Mouse (Mus musculus): ENCODE measurements around the gene Bach2. TPM values are rescaled to one million over a fixed set of nuclear protein-coding genes. Genes with fewer than 3 reads are reported as not detected.

The Bach2 gene
- polyA plus RNA-seq, 1 experiment from 2014 or later = 21.9 TPM

DNA sequence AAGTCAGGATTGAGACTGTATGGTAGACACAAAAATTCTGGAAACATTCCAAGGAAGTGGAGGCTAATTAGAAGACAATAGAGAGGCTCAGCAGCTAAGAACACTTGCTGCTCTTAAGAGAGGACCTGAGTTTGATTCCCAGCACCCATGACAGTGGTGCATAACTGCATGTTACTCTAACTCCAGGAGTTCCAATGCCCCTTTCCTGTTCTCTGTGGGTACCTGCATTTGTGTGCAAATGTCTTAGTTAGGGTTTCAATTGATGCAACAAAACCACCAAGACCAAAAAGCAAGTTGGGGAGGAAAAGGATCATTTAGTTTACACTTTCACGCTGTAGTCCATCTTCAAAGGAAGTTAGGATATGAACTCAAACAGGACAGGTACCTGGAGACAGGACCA is 250.6 kb downstream of the Bach2 start:
- 88% methylated on average over 1 of the region's 1 CpGs for WGBS
- Histone ChIP-seq H3K27me3 (replicated peaks; ENCODE audit: control insufficient read depth, insufficient read depth, low read length) (no peaks in the 10 kb centered on the region), H3K9ac (ENCODE audit: low read length) (no peak overlapping the region), H3K4me1 (ENCODE audit: control insufficient read depth, insufficient read depth, low read length) (peaks cover 15% of the 10 kb centered on the region), H3K9me3 (replicated peaks; ENCODE audit: control insufficient read depth, low read length) (no peaks in the 10 kb centered on the region), H3K4me3 (ENCODE audit: low read depth, low read length) (no peak overlapping the region), H3K27ac (ENCODE audit: low read depth, low read length) (no peak overlapping the region), H3K4me2 (ENCODE audit: low read length) (no peak overlapping the region), H3K36me3 (ENCODE audit: control insufficient read depth, insufficient read depth, low read length) (no peaks in the 10 kb centered on the region)
- DNase-seq (ENCODE audit: low spot score) (no peak), ATAC-seq (no peak)

DNA sequence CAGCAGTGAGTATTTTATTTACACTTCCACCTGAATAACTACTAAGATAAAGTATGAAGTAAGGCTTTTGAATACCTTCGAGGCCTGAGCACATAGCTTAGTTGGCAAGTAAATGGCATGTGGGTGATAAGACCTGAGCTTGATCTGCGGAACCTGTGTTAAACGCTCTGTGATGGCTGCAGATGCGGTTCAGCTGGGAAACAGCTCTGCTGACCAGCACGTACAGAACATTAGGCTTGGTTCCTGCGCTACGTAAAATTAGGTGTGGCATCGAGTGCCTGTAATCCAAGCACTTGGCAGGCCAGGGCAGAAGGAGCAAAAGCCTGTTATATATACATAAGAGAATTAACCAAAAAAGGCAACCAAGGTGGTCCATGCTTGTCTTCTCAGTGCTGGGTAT is 252.6 kb downstream of the Bach2 start:
- no peak overlapping the region for H3K4me2 ChIP-seq (ENCODE audit: low read length)
- no peak overlapping the region for H3K9ac ChIP-seq (ENCODE audit: low read length)
- no peaks in the 10 kb centered on the region for H3K27me3 ChIP-seq (replicated peaks; ENCODE audit: control insufficient read depth, insufficient read depth, low read length)
- H3K4me3 ChIP-seq (ENCODE audit: low read depth, low read length) = no peak overlapping the region
- no peaks in the 10 kb centered on the region for H3K36me3 ChIP-seq (ENCODE audit: control insufficient read depth, insufficient read depth, low read length)
- ATAC-seq (no peak), DNase-seq (ENCODE audit: low spot score) (no peak)
- no peak overlapping the region for H3K27ac ChIP-seq (ENCODE audit: low read depth, low read length)
- no peaks in the 10 kb centered on the region for H3K9me3 ChIP-seq (replicated peaks; ENCODE audit: control insufficient read depth, low read length)
- 90% methylated on average over 8 of the region's 8 CpGs for WGBS
- peaks cover 10% of the 10 kb centered on the region for H3K4me1 ChIP-seq (ENCODE audit: control insufficient read depth, insufficient read depth, low read length)

DNA sequence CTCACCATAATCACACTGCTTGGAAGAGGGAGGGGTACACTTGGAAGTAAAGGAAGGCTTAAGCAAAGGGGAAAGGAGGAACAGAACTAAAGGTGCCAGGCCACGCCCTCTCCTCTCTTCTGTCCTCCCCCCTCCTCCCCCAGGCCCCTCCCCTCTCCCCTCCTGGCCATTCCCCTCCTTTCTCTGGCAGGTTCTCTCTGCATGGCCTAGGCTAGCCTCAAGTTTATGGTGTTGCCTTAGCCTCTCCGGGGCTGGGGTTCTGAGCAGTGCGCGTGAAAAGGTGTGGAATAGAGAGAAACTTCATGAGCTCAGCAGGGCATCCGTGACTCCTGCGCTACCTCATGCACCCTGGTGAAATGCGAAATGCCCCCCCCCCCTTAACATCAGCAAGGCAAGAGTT is 254.2 kb downstream of the Bach2 start:
- H3K4me2 ChIP-seq (ENCODE audit: low read length) = no peak overlapping the region
- H3K9ac ChIP-seq (ENCODE audit: low read length) = no peak overlapping the region
- no peak overlapping the region for H3K27ac ChIP-seq (ENCODE audit: low read depth, low read length)
- H3K36me3 ChIP-seq (ENCODE audit: control insufficient read depth, insufficient read depth, low read length) = no peaks in the 10 kb centered on the region
- H3K27me3 ChIP-seq (replicated peaks; ENCODE audit: control insufficient read depth, insufficient read depth, low read length) = no peaks in the 10 kb centered on the region
- ATAC-seq (peak; percentile 40; the same call in 1 of the 2 replicates), DNase-seq (ENCODE audit: low spot score) (no peak)
- 89% methylated on average over 7 of the region's 7 CpGs for WGBS
- H3K4me1 ChIP-seq (ENCODE audit: control insufficient read depth, insufficient read depth, low read length) = 0 out of 2 replicates have a peak, but pooled peaks cover 2% of the 10 kb centered on the region
- H3K9me3 ChIP-seq (replicated peaks; ENCODE audit: control insufficient read depth, low read length) = no peaks in the 10 kb centered on the region
- no peak overlapping the region for H3K4me3 ChIP-seq (ENCODE audit: low read depth, low read length)

DNA sequence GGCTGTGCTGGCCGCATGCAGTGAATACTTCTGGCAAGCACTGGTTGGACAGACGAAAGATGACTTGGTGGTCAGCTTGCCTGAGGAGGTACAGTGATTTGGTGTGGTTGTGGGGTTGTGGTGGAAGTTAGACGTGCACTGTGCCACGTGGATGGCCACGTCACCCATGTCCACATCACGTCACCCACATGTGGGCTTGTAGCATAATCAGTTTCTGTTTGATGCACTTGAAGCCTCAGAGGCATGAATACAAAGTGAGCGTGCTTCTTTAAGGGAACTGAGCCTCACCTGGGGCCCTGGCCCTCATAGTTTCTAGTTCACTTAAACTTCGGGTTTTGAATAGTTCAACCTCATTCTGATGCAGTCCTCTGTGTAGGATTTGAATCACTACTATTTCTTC is 263.2 kb downstream of the Bach2 start:
- WGBS = 89% methylated on average over 8 of the region's 8 CpGs
- H3K4me3 ChIP-seq (ENCODE audit: low read depth, low read length) = no peak overlapping the region
- no peaks in the 10 kb centered on the region for H3K27me3 ChIP-seq (replicated peaks; ENCODE audit: control insufficient read depth, insufficient read depth, low read length)
- DNase-seq (ENCODE audit: low spot score) (no peak), ATAC-seq (no peak)
- H3K36me3 ChIP-seq (ENCODE audit: control insufficient read depth, insufficient read depth, low read length) = peaks cover 16% of the 10 kb centered on the region; the same call in 1 of the 2 replicates
- H3K4me1 ChIP-seq (ENCODE audit: control insufficient read depth, insufficient read depth, low read length) = peaks cover 2% of the 10 kb centered on the region; the same call in 1 of the 2 replicates
- no peak overlapping the region for H3K9ac ChIP-seq (ENCODE audit: low read length)
- H3K27ac ChIP-seq (ENCODE audit: low read depth, low read length) = no peak overlapping the region
- H3K9me3 ChIP-seq (replicated peaks; ENCODE audit: control insufficient read depth, low read length) = no peaks in the 10 kb centered on the region
- H3K4me2 ChIP-seq (ENCODE audit: low read length) = no peak overlapping the region

DNA sequence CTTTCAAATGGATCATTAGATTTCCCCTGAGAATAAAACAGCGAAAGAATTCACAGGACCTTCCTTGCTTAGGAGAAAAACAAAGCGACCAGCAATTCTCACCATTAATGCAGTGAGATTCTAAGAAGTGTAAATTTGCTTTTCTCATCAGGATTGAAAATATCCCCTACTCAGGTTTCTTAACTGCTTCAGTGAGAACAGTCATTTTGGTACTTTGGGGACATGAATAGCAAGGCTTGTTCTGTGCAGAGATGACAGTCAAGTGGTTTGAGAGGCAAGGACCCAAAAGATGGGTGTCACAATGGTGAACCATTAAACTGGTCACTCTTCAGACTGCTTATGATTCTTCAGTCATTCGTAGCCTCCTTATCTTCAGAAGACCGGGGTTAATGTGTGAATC is 263.6 kb downstream of the Bach2 start:
- WGBS = 80% methylated on average over 4 of the region's 4 CpGs
- no peak overlapping the region for H3K9ac ChIP-seq (ENCODE audit: low read length)
- no peak for DNase-seq (ENCODE audit: low spot score)
- no peaks in the 10 kb centered on the region for H3K27me3 ChIP-seq (replicated peaks; ENCODE audit: control insufficient read depth, insufficient read depth, low read length)
- H3K4me1 ChIP-seq (ENCODE audit: control insufficient read depth, insufficient read depth, low read length) = peaks cover 3% of the 10 kb centered on the region; the same call in 1 of the 2 replicates
- H3K36me3 ChIP-seq (ENCODE audit: control insufficient read depth, insufficient read depth, low read length) = peaks cover 16% of the 10 kb centered on the region; the same call in 1 of the 2 replicates
- ATAC-seq = no peak
- H3K27ac ChIP-seq (ENCODE audit: low read depth, low read length) = no peak overlapping the region
- no peaks in the 10 kb centered on the region for H3K9me3 ChIP-seq (replicated peaks; ENCODE audit: control insufficient read depth, low read length)
- H3K4me2 ChIP-seq (ENCODE audit: low read length) = no peak overlapping the region
- H3K4me3 ChIP-seq (ENCODE audit: low read depth, low read length) = no peak overlapping the region

DNA sequence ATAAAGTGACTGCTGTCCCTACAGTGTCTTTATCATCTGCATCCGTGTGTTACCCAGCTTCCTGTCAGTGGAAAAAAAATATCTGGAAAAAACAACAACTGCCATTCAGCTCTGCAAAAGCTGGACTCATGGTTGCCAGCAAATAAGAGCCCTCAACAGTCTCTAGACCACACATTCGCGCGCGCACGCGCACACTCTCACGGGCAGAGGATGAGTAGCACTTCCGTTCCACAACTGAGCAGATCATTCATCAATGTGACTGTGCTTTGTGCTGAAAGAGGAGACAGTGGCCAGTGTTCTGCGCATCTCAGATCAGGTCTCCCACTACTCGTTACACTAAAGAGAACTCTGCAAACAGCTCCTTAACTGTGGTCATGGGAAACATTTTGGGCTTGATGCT is 265.6 kb downstream of the Bach2 start:
- Histone ChIP-seq H3K36me3 (ENCODE audit: control insufficient read depth, insufficient read depth, low read length) (peaks cover 16% of the 10 kb centered on the region; the same call in 1 of the 2 replicates), H3K9me3 (replicated peaks; ENCODE audit: control insufficient read depth, low read length) (no peaks in the 10 kb centered on the region), H3K4me1 (ENCODE audit: control insufficient read depth, insufficient read depth, low read length) (peaks cover 22% of the 10 kb centered on the region), H3K9ac (ENCODE audit: low read length) (no peak overlapping the region), H3K4me2 (ENCODE audit: low read length) (no peak overlapping the region), H3K27ac (ENCODE audit: low read depth, low read length) (no peak overlapping the region), H3K4me3 (ENCODE audit: low read depth, low read length) (no peak overlapping the region), H3K27me3 (replicated peaks; ENCODE audit: control insufficient read depth, insufficient read depth, low read length) (no peaks in the 10 kb centered on the region)
- DNase-seq (ENCODE audit: low spot score) (no peak), ATAC-seq (no peak)
- 95% methylated on average over 11 of the region's 11 CpGs for WGBS

DNA sequence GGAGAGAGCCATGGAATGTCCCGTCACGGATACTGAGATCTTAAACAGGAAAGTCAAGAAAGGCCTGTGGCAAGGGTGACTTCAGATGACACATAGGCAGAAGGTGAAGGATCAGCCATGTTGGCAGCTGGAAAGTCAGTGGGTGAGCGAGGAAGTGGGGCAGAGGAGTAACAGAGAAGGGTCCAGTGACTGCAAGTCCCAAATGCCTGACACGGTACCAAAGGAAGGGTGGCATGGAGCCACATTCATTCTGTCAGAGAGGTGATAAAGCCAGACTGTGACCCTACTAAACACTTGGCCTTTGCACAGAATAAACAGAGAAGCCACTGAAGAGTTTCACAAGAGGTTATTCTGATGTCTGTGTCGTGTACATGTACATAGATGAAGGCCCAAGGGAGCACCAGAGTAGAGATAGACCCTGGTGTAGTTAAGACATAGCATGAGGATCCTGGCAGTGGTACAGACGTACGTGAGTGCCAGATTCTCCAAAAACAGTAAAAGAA is 267.8 kb downstream of the Bach2 start:
- Histone ChIP-seq H3K9ac (ENCODE audit: low read length) (no peak overlapping the region), H3K27me3 (replicated peaks; ENCODE audit: control insufficient read depth, insufficient read depth, low read length) (no peaks in the 10 kb centered on the region), H3K4me3 (ENCODE audit: low read depth, low read length) (no peak overlapping the region), H3K27ac (ENCODE audit: low read depth, low read length) (no peak overlapping the region), H3K9me3 (replicated peaks; ENCODE audit: control insufficient read depth, low read length) (no peaks in the 10 kb centered on the region), H3K36me3 (ENCODE audit: control insufficient read depth, insufficient read depth, low read length) (peaks cover 16% of the 10 kb centered on the region; the same call in 1 of the 2 replicates), H3K4me2 (ENCODE audit: low read length) (no peak overlapping the region), H3K4me1 (ENCODE audit: control insufficient read depth, insufficient read depth, low read length) (peaks cover 36% of the 10 kb centered on the region)
- WGBS = 85% methylated on average over 7 of the region's 7 CpGs
- no peak for DNase-seq (ENCODE audit: low spot score)
- no peak for ATAC-seq

DNA sequence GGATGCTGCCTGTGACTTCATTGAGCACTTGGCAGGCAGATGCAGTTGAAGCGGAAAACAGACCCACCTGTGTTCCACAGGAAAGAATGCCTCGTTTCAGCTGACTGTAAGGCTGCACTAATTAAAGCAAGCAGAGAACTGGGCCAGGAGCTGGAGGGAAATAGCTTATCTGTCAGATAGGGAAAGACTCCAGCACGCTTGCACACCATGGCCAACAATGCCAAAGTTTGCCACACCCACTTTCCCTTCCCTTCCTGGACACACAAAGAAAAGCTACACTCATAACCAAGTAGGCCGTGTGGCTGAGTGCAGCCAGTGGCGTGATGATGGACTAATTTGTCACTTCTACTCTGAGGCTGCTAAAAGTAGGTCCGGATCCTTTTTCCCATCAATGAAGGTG is 268.4 kb downstream of the Bach2 start:
- H3K36me3 ChIP-seq (ENCODE audit: control insufficient read depth, insufficient read depth, low read length) = peaks cover 12% of the 10 kb centered on the region; the same call in 1 of the 2 replicates
- no peaks in the 10 kb centered on the region for H3K9me3 ChIP-seq (replicated peaks; ENCODE audit: control insufficient read depth, low read length)
- no peak overlapping the region for H3K4me3 ChIP-seq (ENCODE audit: low read depth, low read length)
- WGBS = 56% methylated on average over 6 of the region's 6 CpGs
- H3K27ac ChIP-seq (ENCODE audit: low read depth, low read length) = no peak overlapping the region
- H3K9ac ChIP-seq (ENCODE audit: low read length) = no peak overlapping the region
- H3K4me2 ChIP-seq (ENCODE audit: low read length) = no peak overlapping the region
- no peak for DNase-seq (ENCODE audit: low spot score)
- H3K27me3 ChIP-seq (replicated peaks; ENCODE audit: control insufficient read depth, insufficient read depth, low read length) = no peaks in the 10 kb centered on the region
- no peak for ATAC-seq
- H3K4me1 ChIP-seq (ENCODE audit: control insufficient read depth, insufficient read depth, low read length) = peaks cover 41% of the 10 kb centered on the region

GRCm38 (mm10) chr4:32508572-32508971 is 270.0 kb downstream of the Bach2 start:
- Histone ChIP-seq H3K36me3 (ENCODE audit: control insufficient read depth, insufficient read depth, low read length) (peaks cover 4% of the 10 kb centered on the region; the same call in 1 of the 2 replicates), H3K9ac (ENCODE audit: low read length) (no peak overlapping the region), H3K27ac (ENCODE audit: low read depth, low read length) (peak overlapping the region; percentile 76), H3K9me3 (replicated peaks; ENCODE audit: control insufficient read depth, low read length) (no peaks in the 10 kb centered on the region), H3K4me1 (ENCODE audit: control insufficient read depth, insufficient read depth, low read length) (peaks cover 41% of the 10 kb centered on the region), H3K4me3 (ENCODE audit: low read depth, low read length) (no peak overlapping the region), H3K4me2 (ENCODE audit: low read length) (peak overlapping the region; percentile 25; the same call in 1 of the 2 replicates), H3K27me3 (replicated peaks; ENCODE audit: control insufficient read depth, insufficient read depth, low read length) (no peaks in the 10 kb centered on the region)
- DNase-seq (ENCODE audit: low spot score) = peak; percentile 89
- WGBS = 3% methylated on average over 2 of the region's 2 CpGs
- peak; percentile 57 for ATAC-seq
